Mouse (Mus musculus) kidney, adult 2 months (tissue): ENCODE measurements around the gene Tex22. TPM values are rescaled to one million over a fixed set of nuclear protein-coding genes. Genes with fewer than 3 reads are reported as not detected.

Experiments used
- DNase-seq: peaks from one replicate; pipeline ENCODE4 v3.0.0; 2021
- H3K27ac ChIP-seq: fragments of 200-500 bp; 2 replicates; pipeline ENCODE4 v1.5.1; 2012; ENCODE audit warnings: low read depth, low read length, control low read depth, inconsistent platforms; ENCODE audit not compliant: insufficient read depth
- H3K27me3 ChIP-seq: fragments of 200-500 bp; replicated peaks from 2 replicates; pipeline ENCODE4 v1.6.1; 2012; ENCODE audit warnings: mild to moderate bottlenecking, moderate library complexity, low read length, inconsistent platforms; ENCODE audit not compliant: control insufficient read depth, insufficient read depth
- H3K36me3 ChIP-seq: fragments of 200-500 bp; 2 replicates; pipeline ENCODE4 v1.6.1; 2012; ENCODE audit warnings: mild to moderate bottlenecking, moderate library complexity, low read length, inconsistent platforms; ENCODE audit not compliant: control insufficient read depth, insufficient read depth
- H3K4me1 ChIP-seq: fragments of 200-500 bp; 2 replicates; pipeline ENCODE4 v1.6.1; 2011; ENCODE audit warnings: low read length; ENCODE audit not compliant: control insufficient read depth, insufficient read depth
- H3K4me3 ChIP-seq: fragments of 200-500 bp; 2 replicates; pipeline ENCODE4 v1.5.1; 2011; ENCODE audit warnings: mild to moderate bottlenecking, low read depth, low read length, control low read depth; ENCODE audit not compliant: insufficient read depth
- CTCF ChIP-seq: fragments of 200-500 bp; conservative IDR thresholded peaks from 2 replicates; pipeline ENCODE4 v1.5.1; 2011; ENCODE audit warnings: low read depth, mild to moderate bottlenecking, control low read depth, low read length, moderate library complexity, mixed read lengths; ENCODE audit not compliant: insufficient read depth, insufficient read length
- POLR2A ChIP-seq: fragments of 200-500 bp; IDR thresholded peaks from one replicate; pipeline ENCODE4 v1.6.1; 2011; ENCODE audit warnings: low read depth, low read length, control low read depth
- WGBS: fragments of 180-500 bp; shearing (Covaris S2); methylation state at CpG from one replicate; pipeline ENCODE4 v1.1.7; 2018; 5-methylcytosine and 5-hydroxymethylcytosine counted together
- polyA plus RNA-seq: library from polyadenylated mRNA; depleted of rRNA; stranded (reverse); fragments of >200 nt; gene quantifications from 2 replicates; pipeline ENCODE4 v1.2.3, GENCODE M21; 2012; rRNA removed

Tex22 gene
- polyA plus RNA-seq, 1 experiment: 0.16 TPM

GRCm38 (mm10) chr12:113133260-113133659 is 59.0 kb downstream of the Tex22 start:
- no peak for DNase-seq
- Histone ChIP-seq H3K36me3 (peaks cover 1% of the 10 kb centered on the region; the same call in 1 of the 2 replicates), H3K27me3 (no peaks in the 10 kb centered on the region), H3K4me1 (no peaks in the 10 kb centered on the region), H3K27ac (no peak overlapping the region), H3K4me3 (no peak overlapping the region)
- 86% methylated on average over 9 of the region's 9 CpGs for WGBS
- no peak for TF ChIP-seq CTCF
- no peak for TF ChIP-seq POLR2A

DNA sequence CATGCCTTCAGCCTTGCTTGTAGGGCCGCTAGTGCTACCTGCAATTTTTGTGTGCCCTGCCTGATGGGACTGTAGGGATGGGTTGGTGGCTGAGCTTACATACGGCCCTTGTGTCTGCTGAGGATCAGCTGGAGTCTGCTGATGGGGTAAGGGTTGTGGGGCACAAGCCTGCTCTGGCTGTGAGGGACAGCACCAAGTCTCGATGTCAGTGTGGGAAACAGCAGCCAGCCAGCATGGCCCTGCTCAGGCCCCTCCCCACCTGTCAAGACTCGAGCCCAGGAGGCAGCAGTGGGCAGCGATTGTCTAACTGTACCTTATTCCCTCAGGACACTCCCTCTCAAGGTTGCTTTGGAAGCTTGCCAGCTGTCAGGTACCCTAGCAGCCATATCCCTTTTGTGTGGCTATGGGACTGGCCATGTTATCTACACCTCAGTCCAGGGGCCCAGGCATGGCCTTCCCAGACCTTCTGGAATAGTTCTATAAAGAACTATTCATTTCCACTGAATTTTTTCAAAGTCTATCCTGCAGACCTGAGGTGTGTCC is 59.6 kb downstream of the Tex22 start:
- H3K4me3 ChIP-seq: no peak overlapping the region
- 65% methylated on average over 5 of the region's 5 CpGs for WGBS
- DNase-seq: no peak
- peaks cover 1% of the 10 kb centered on the region; the same call in 1 of the 2 replicates for H3K36me3 ChIP-seq
- no peaks in the 10 kb centered on the region for H3K27me3 ChIP-seq
- no peaks in the 10 kb centered on the region for H3K4me1 ChIP-seq
- no peak for TF ChIP-seq POLR2A
- no peak for TF ChIP-seq CTCF
- H3K27ac ChIP-seq: no peak overlapping the region

DNA sequence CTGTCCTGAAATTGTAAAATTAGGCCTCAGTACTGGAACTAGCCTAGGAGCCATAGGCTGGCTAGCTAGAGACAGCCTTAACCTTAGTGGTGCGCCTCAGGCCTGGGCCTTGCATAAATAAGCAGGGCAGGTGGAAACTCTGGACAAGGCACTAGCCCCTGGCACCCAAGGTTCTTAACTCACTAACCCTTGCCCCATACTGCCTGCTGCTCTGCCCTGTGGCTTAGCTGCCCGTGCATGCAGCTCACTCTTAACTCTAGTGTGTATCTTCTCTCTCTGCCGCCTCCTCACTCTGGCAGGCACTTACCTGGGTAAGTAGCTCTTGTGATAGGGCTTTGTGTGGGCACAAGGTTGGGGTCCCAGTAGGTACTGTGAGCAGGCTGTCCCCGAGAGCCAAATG is 60.2 kb downstream of the Tex22 start:
- no peak overlapping the region for H3K27ac ChIP-seq
- no peak overlapping the region for H3K4me3 ChIP-seq
- H3K36me3 ChIP-seq: peaks cover 1% of the 10 kb centered on the region; the same call in 1 of the 2 replicates
- no peak for TF ChIP-seq CTCF
- no peak for TF ChIP-seq POLR2A
- 93% methylated on average over 4 of the region's 4 CpGs for WGBS
- no peaks in the 10 kb centered on the region for H3K27me3 ChIP-seq
- DNase-seq: no peak
- H3K4me1 ChIP-seq: peaks cover 3% of the 10 kb centered on the region

GRCm38 (mm10) chr12:113135401-113135800 is 61.1 kb downstream of the Tex22 start:
- no peak overlapping the region for H3K27ac ChIP-seq
- H3K4me3 ChIP-seq: no peak overlapping the region
- WGBS: 91% methylated on average over 7 of the region's 7 CpGs
- TF ChIP-seq CTCF (no peak), POLR2A (no peak)
- peaks cover 5% of the 10 kb centered on the region for H3K4me1 ChIP-seq
- no peak for DNase-seq
- H3K36me3 ChIP-seq: peaks cover 1% of the 10 kb centered on the region; the same call in 1 of the 2 replicates
- no peaks in the 10 kb centered on the region for H3K27me3 ChIP-seq

- Histone ChIP-seq H3K27me3 (no peaks in the 10 kb centered on the region), H3K4me1 (peaks cover 5% of the 10 kb centered on the region), H3K36me3 (peaks cover 1% of the 10 kb centered on the region; the same call in 1 of the 2 replicates), H3K4me3 (no peak overlapping the region), H3K27ac (no peak overlapping the region)
- TF ChIP-seq CTCF (no peak), POLR2A (no peak)
- WGBS: 85% methylated on average over 17 of the region's 17 CpGs
- DNase-seq: no peak
Observed at GRCm38 (mm10) chr12:113136492-113137020, 62.3 kb downstream of the Tex22 start.

DNA sequence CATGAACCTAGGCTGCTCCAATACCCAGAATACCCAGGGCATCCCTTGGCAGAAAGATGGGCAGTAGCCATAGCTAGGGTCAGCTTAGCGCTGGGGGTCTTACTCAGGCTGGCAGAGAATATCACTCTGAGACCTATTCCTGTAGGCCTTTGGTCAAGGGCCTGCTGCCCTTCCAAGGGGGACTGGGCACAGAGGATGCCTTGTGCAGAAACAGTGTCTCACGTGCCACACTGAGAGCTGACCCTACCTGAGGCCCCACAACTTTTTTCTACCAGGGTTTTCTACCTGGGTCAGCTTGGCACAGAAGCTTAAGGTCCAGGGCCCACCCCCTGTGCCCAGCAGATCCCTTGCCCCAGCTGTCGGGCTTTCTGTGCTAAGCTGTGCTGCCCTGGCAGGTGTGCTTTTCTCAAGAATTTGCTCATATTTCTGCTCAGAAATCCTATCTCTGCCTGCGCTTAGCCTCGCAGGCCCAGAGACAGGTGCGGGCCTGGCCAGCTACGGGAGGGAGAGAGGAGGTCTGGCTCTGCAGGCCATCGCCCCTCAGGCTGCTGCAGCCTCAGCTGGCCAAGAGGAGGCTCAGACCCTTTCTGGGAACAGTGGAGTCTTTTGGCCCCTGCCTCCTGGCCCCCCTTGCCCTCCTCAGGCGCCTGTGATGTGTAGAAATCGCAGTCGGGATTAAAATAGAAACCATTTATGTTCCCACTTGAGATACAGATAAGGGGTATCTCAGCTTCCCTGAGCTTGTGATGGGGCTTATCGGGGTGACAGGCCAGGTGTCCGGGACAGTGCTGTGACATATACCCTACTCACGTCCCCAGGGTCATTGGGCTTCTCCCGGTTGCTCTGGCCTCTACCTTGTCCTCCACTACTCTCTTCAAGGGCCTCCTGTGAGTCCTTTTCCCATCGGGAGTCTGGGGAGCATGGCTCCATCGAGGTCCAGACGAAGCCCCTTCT is 63.2 kb downstream of the Tex22 start:
- no peak for DNase-seq
- WGBS: 92% methylated on average over 18 of the region's 18 CpGs
- no peak overlapping the region for H3K27ac ChIP-seq
- H3K4me1 ChIP-seq: peaks cover 5% of the 10 kb centered on the region
- peaks cover 1% of the 10 kb centered on the region; the same call in 1 of the 2 replicates for H3K36me3 ChIP-seq
- no peaks in the 10 kb centered on the region for H3K27me3 ChIP-seq
- H3K4me3 ChIP-seq: no peak overlapping the region
- TF ChIP-seq CTCF (no peak), POLR2A (no peak)

- TF ChIP-seq POLR2A (no peak), CTCF (no peak)
- H3K4me3 ChIP-seq: no peak overlapping the region
- peaks cover 1% of the 10 kb centered on the region; the same call in 1 of the 2 replicates for H3K36me3 ChIP-seq
- no peak for DNase-seq
- H3K4me1 ChIP-seq: peaks cover 5% of the 10 kb centered on the region
- WGBS: 69% methylated on average over 6 of the region's 6 CpGs
- no peaks in the 10 kb centered on the region for H3K27me3 ChIP-seq
- no peak overlapping the region for H3K27ac ChIP-seq
Observed at GRCm38 (mm10) chr12:113138291-113138690, 64.0 kb downstream of the Tex22 start.

Other genes starting within 250 kb of the Tex22 start
- gene Cdca4, start 245.1 kb upstream of the Tex22 start, polyA plus RNA-seq: 10.3 and 10.6 TPM in 2 replicates
- gene Gpr132, start 206.3 kb upstream of the Tex22 start, polyA plus RNA-seq: 1.7 and 4.6 TPM in 2 replicates
- 10.1 and 10.6 TPM in 2 replicates for gene Jag2, start 144.7 kb upstream of the Tex22 start, polyA plus RNA-seq
- 66.1 and 73.0 TPM in 2 replicates for gene Nudt14, start 132.4 kb upstream of the Tex22 start, polyA plus RNA-seq
- gene Btbd6, start 98.0 kb upstream of the Tex22 start, polyA plus RNA-seq: 31.8 and 45.2 TPM in 2 replicates
- gene Brf1, start 73.8 kb upstream of the Tex22 start, polyA plus RNA-seq: 44.8 and 53.0 TPM in 2 replicates
- gene Pacs2, start 60.0 kb upstream of the Tex22 start, polyA plus RNA-seq: 42.4 and 47.8 TPM in 2 replicates
- 39.0 and 44.4 TPM in 2 replicates for gene Mta1, start 23.8 kb downstream of the Tex22 start, polyA plus RNA-seq
- gene Crip2, start 65.7 kb downstream of the Tex22 start, polyA plus RNA-seq: 221 and 233 TPM in 2 replicates
- gene Crip1, start 71.8 kb downstream of the Tex22 start, polyA plus RNA-seq: 195 and 229 TPM in 2 replicates
- gene Tedc1, start 81.9 kb downstream of the Tex22 start, polyA plus RNA-seq: 1.0 and 1.3 TPM in 2 replicates
- gene Tmem121, start 111.4 kb downstream of the Tex22 start, polyA plus RNA-seq: 0.27 and 0.41 TPM in 2 replicates